ENCODE assay signal across 17 mouse cellular contexts in genomic region chr17:36148468-36148867, GRCm38 (mm10). TPM values are rescaled to one million over a fixed set of nuclear protein-coding genes. Genes with fewer than 3 reads are reported as not detected.
DNase-seq lines count a peak whose midpoint lies in the region; ATAC-seq and TF ChIP-seq lines count a peak whose summit lies in the region.
"Not testable (repeated sequence)": the region's sequence is repeated elsewhere in the genome, so short reads cannot be mapped to it uniquely, and the experiment has no call there.
"Had no signal": no experiment of that assay in that cellular context is flagged by ENCODE, and none has a peak within 500 bp of the region (broad histone marks: within the 10 kb centered on the region; RNA-seq: fewer than 3 reads in every experiment).

No protein-coding gene starts in this region.

- TF ChIP-seq CTCF in lung, embryonic 14.5 days (IDR thresholded peaks at IDR 0.05; ENCODE audit: low read depth); small intestine, adult 2 months (IDR thresholded peaks at IDR 0.05; ENCODE audit: extremely low read depth, insufficient read length, insufficient replicate concordance, low read depth, low read length): not testable (repeated sequence)

- not testable (repeated sequence) for H3K9me3 ChIP-seq in intestine, embryonic 14.5 days (ENCODE audit: control insufficient read depth, low read length); intestine, embryonic 16.5 days (ENCODE audit: control insufficient read depth, low read length); lung, embryonic 14.5 days (ENCODE audit: low read depth, low read length)

- H3K4me1 ChIP-seq in intestine, embryonic 14.5 days (replicated peaks; ENCODE audit: control insufficient read depth, insufficient read depth, low read length); intestine, embryonic 16.5 days (ENCODE audit: control insufficient read depth, insufficient read depth, low read length); lung, embryonic 14.5 days (ENCODE audit: insufficient read depth): not testable (repeated sequence)
- peaks cover 13% of the 10 kb centered on the region; the same call in 1 of the 2 replicates for H3K4me1 ChIP-seq in small intestine, adult 2 months (ENCODE audit: control insufficient read depth, insufficient read depth, insufficient read length, low read length)

- WGBS in intestine, embryonic 14.5 days: 83% methylated on average over 5 of the region's 5 CpGs
- WGBS in intestine, embryonic 16.5 days: 70% methylated on average over 5 of the region's 5 CpGs
- WGBS in lung, embryonic 14.5 days: 77% methylated on average over 5 of the region's 5 CpGs
- 42% methylated on average over 5 of the region's 5 CpGs for WGBS in small intestine, adult 2 months

- peak; percentile 44 for DNase-seq in intestine, embryonic 14.5 days (ENCODE audit: low spot score)
- not testable (repeated sequence) for DNase-seq in lung, embryonic 14.5 days

- H3K27ac ChIP-seq in intestine, embryonic 14.5 days (ENCODE audit: low read depth): not testable (repeated sequence)
- H3K27ac ChIP-seq in intestine, embryonic 16.5 days (ENCODE audit: low read length): peak overlapping the region; percentile 37; the same call in 1 of the 2 replicates
- 0 out of 2 replicates have a peak overlapping the region, but pooled peaks have one; percentile 50 for H3K27ac ChIP-seq in lung, embryonic 14.5 days (ENCODE audit: low read depth)
- peak overlapping the region; percentile 92 for H3K27ac ChIP-seq in small intestine, adult 2 months (ENCODE audit: insufficient read depth, low read depth, low read length)

- not testable (repeated sequence) for H3K4me2 ChIP-seq in intestine, embryonic 14.5 days (ENCODE audit: low read length); intestine, embryonic 16.5 days (ENCODE audit: low read depth, low read length); lung, embryonic 14.5 days

- not testable (repeated sequence) for H3K4me3 ChIP-seq in intestine, embryonic 14.5 days (ENCODE audit: low read depth, low read length); intestine, embryonic 16.5 days (ENCODE audit: low read length); lung, embryonic 14.5 days (ENCODE audit: low read depth, low read length); small intestine, adult 2 months (ENCODE audit: low read depth, low read length)

- H3K36me3 ChIP-seq in intestine, embryonic 14.5 days (ENCODE audit: control insufficient read depth, insufficient read depth, low read length); intestine, embryonic 16.5 days (ENCODE audit: control insufficient read depth, insufficient read depth, low read length); lung, embryonic 14.5 days (ENCODE audit: insufficient read depth); small intestine, adult 2 months (ENCODE audit: control insufficient read depth, insufficient read depth, low read length): not testable (repeated sequence)

- H3K9ac ChIP-seq in intestine, embryonic 14.5 days (ENCODE audit: low read length); intestine, embryonic 16.5 days (ENCODE audit: low read depth, low read length); lung, embryonic 14.5 days: not testable (repeated sequence)

- not testable (repeated sequence) for ATAC-seq in intestine, embryonic 14.5 days (replicated peaks; ENCODE audit: low FRiP score, low TSS enrichment, low read depth); lung, embryonic 14.5 days (ENCODE audit: insufficient read depth)
- peak; percentile 60 for ATAC-seq in intestine, embryonic 16.5 days

- not testable (repeated sequence) for TF ChIP-seq POLR2A in small intestine, adult 2 months (IDR thresholded peaks at IDR 0.05; ENCODE audit: low read depth, low read length)

- H3K27me3 ChIP-seq in intestine, embryonic 14.5 days (replicated peaks; ENCODE audit: control insufficient read depth, insufficient read depth, low read length): peaks cover 45% of the 10 kb centered on the region
- H3K27me3 ChIP-seq in intestine, embryonic 16.5 days (replicated peaks; ENCODE audit: control insufficient read depth, insufficient read depth, low read length): peaks cover 18% of the 10 kb centered on the region
- peaks cover 17% of the 10 kb centered on the region for H3K27me3 ChIP-seq in lung, embryonic 14.5 days (ENCODE audit: insufficient read depth, low read length)
- H3K27me3 ChIP-seq in small intestine, adult 2 months (ENCODE audit: control insufficient read depth, insufficient read depth, low read length): not testable (repeated sequence)

RNA-seq across cellular contexts. Expression of gene Gm7030, which starts 19.2 kb away (rescaled TPM):
- polyA plus RNA-seq in intestine, embryonic 14.5 days (2014; fragmentation: Nextera tagmentation; extraction: Ambion mirVana): not detected in 2 replicates
- 1.4 and 2.1 TPM in 2 replicates for polyA plus RNA-seq in intestine, embryonic 16.5 days (2015; fragmentation: Nextera tagmentation; extraction: Ambion mirVana)
- polyA plus RNA-seq in lung, embryonic 14.5 days (2014; fragmentation: Nextera tagmentation; extraction: Ambion mirVana): not detected in 2 replicates
- polyA plus RNA-seq in small intestine, adult 2 months (2012; rRNA removed): 12.5 and 88.2 TPM in 2 replicates
- polyA plus RNA-seq: activated CD4-positive, CD25-positive, alpha-beta regulatory T cell, adult 4 months; C2C12; cerebellum, adult 2 months; cortical plate, adult 2 months; embryonic facial prominence, embryonic 10.5 days; embryonic facial prominence, embryonic 12.5 days; embryonic facial prominence, embryonic 14.5 days; forebrain, embryonic 11.5 days; forebrain, embryonic 13.5 days; forebrain, embryonic 15.5 days; forebrain, postnatal 0 days; G1E; Patski had no signal

RNA-seq across cellular contexts. Expression of gene Gm8909, which starts 19.9 kb away (rescaled TPM):
- polyA plus RNA-seq in intestine, embryonic 14.5 days (2014; fragmentation: Nextera tagmentation; extraction: Ambion mirVana): 0.13 TPM in 1 of 2 replicates, not detected in the other
- 1.9 and 3.5 TPM in 2 replicates for polyA plus RNA-seq in intestine, embryonic 16.5 days (2015; fragmentation: Nextera tagmentation; extraction: Ambion mirVana)
- polyA plus RNA-seq in lung, embryonic 14.5 days (2014; fragmentation: Nextera tagmentation; extraction: Ambion mirVana): 44.4 and 51.4 TPM in 2 replicates
- 118 and 149 TPM in 2 replicates for polyA plus RNA-seq in small intestine, adult 2 months (2012; rRNA removed)
- polyA plus RNA-seq: C2C12; cerebellum, adult 2 months; cortical plate, adult 2 months; embryonic facial prominence, embryonic 10.5 days; embryonic facial prominence, embryonic 12.5 days; embryonic facial prominence, embryonic 14.5 days; forebrain, embryonic 11.5 days; forebrain, embryonic 13.5 days; forebrain, embryonic 15.5 days; forebrain, postnatal 0 days; G1E; Patski had no signal

RNA-seq across cellular contexts. Expression of gene Gm19684, which starts 27.0 kb away (rescaled TPM):
- not detected in 2 replicates for polyA plus RNA-seq in intestine, embryonic 14.5 days (2014; fragmentation: Nextera tagmentation; extraction: Ambion mirVana)
- 0.29 and 0.36 TPM in 2 replicates for polyA plus RNA-seq in intestine, embryonic 16.5 days (2015; fragmentation: Nextera tagmentation; extraction: Ambion mirVana)
- polyA plus RNA-seq in lung, embryonic 14.5 days (2014; fragmentation: Nextera tagmentation; extraction: Ambion mirVana): not detected in 2 replicates
- 0.22 and 0.27 TPM in 2 replicates for polyA plus RNA-seq in small intestine, adult 2 months (2012; rRNA removed)
- polyA plus RNA-seq: C2C12; cerebellum, adult 2 months; cortical plate, adult 2 months; embryonic facial prominence, embryonic 10.5 days; embryonic facial prominence, embryonic 12.5 days; embryonic facial prominence, embryonic 14.5 days; forebrain, embryonic 11.5 days; forebrain, embryonic 13.5 days; forebrain, embryonic 15.5 days; forebrain, postnatal 0 days; G1E had no signal

RNA-seq across cellular contexts. Expression of gene H2-T3, which starts 41.6 kb away (rescaled TPM):
- 7.9 and 8.2 TPM in 2 replicates for polyA plus RNA-seq in intestine, embryonic 14.5 days (2014; fragmentation: Nextera tagmentation; extraction: Ambion mirVana)
- polyA plus RNA-seq in intestine, embryonic 16.5 days (2015; fragmentation: Nextera tagmentation; extraction: Ambion mirVana): 42.3 and 46.9 TPM in 2 replicates
- 1.3 and 1.4 TPM in 2 replicates for polyA plus RNA-seq in lung, embryonic 14.5 days (2014; fragmentation: Nextera tagmentation; extraction: Ambion mirVana)
- polyA plus RNA-seq in small intestine, adult 2 months (2012; rRNA removed): 68.4 and 126 TPM in 2 replicates
- polyA plus RNA-seq: C2C12; cerebellum, adult 2 months; cortical plate, adult 2 months; embryonic facial prominence, embryonic 10.5 days; embryonic facial prominence, embryonic 12.5 days; embryonic facial prominence, embryonic 14.5 days; forebrain, embryonic 11.5 days; forebrain, embryonic 13.5 days; forebrain, embryonic 15.5 days; forebrain, postnatal 0 days; G1E; Patski had no signal

Comparison
In these comparisons a context has a peak if more than half of its experiments do, and no peak if none do; other contexts are left out.
1. RNA of gene Gm8909, which starts 19.9 kb away (polyA plus RNA-seq): 118 to 149 TPM in small intestine, adult 2 months and 44.4 to 51.4 TPM in lung, embryonic 14.5 days; 1.9 to 3.5 TPM in intestine, embryonic 16.5 days and 0.13 TPM in intestine, embryonic 14.5 days; every median in the first group is over 10 times any median in the second.